Mouse (Mus musculus) thymus, adult 2 months (tissue): Measurements from ENCODE around the gene Pcgf5.

Experiments used
- CTCF ChIP-seq: fragments of 200-500 bp; IDR thresholded peaks from 2 replicates; pipeline ENCODE4 v1.5.1; 2012; ENCODE audit warnings: mild to moderate bottlenecking, control low read depth, low read length, moderate library complexity, borderline replicate concordance; ENCODE audit not compliant: control insufficient read depth, poor library complexity, insufficient read depth; ENCODE audit errors: extremely low read depth
- POLR2A ChIP-seq: fragments of 200-500 bp; IDR thresholded peaks from 2 replicates; pipeline ENCODE4 v1.6.1; 2012; ENCODE audit warnings: mild to moderate bottlenecking, low read length, control low read depth, moderate library complexity; ENCODE audit not compliant: control insufficient read depth, poor library complexity, insufficient read depth; ENCODE audit errors: extremely low read depth

DNA sequence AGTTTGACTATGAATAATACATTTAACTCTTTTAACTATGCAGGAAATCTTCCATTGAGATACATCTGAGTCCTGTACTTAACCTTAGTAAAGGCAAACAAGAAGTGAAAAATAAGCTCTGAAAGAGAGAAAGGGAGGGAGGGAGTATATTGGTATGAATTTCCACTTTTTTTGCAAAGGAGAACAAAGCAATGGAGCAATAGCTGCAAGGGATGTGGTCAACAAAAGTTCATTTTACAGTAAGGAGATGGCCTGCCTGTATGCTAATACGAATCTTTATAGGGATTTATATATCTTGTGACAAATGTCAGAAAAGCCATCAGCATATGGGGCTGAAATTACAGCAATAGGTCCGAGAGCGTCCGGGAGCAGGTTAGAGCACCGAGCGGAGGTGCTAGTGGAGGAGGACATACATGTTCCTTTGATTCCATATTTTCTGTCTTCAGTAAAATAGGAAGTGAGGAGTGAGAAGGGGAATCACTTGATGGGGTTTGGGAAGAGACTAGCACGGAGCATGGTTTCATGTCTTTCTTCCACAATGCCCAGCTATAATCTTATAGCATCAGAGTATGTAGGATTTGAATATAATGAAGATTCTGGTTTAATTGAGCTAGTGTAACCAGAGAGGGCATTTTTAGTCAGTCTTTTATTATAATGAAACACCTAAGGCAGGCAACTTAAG lies 79.2 kb downstream of the Pcgf5 start:
- TF ChIP-seq POLR2A (no peak), CTCF (no peak)
